Mouse (Mus musculus): ENCODE measurements around the gene Slpi.
"Not testable (repeated sequence)": the region's sequence is repeated elsewhere in the genome, so short reads cannot be mapped to it uniquely, and the experiment has no call there.

GRCm38 (mm10) chr2:164343732-164344131 lies 45.2 kb downstream of the Slpi start:
- TF ChIP-seq GATA1 (IDR thresholded peaks at IDR 0.05; ENCODE audit: borderline replicate concordance, low read length); FLI1 (IDR thresholded peaks at IDR 0.05; ENCODE audit: low read length): not testable (repeated sequence)

All from megakaryocyte, embryonic 14.5 days (primary cell).